Comparison of ENCODE assay signal across 38 mouse cellular contexts in genomic region chr16:5045322-5045721, GRCm38 (mm10). TPM values are rescaled to one million over a fixed set of nuclear protein-coding genes. Genes with fewer than 3 reads are reported as not detected.
"Had no signal": no experiment of that assay in that cellular context is flagged by ENCODE, and none has a peak within 500 bp of the region (broad histone marks: within the 10 kb centered on the region; RNA-seq: fewer than 3 reads in every experiment).

No protein-coding gene starts in this region.

- H3K27ac ChIP-seq: embryonic facial prominence, embryonic 10.5 days; embryonic facial prominence, embryonic 12.5 days; embryonic facial prominence, embryonic 13.5 days; embryonic facial prominence, embryonic 15.5 days; forebrain, embryonic 10.5 days; forebrain, embryonic 12.5 days; forebrain, embryonic 13.5 days; forebrain, embryonic 15.5 days; gastrocnemius, adult 2 months; heart, adult 2 months; heart, embryonic 10.5 days had no signal

- DNase-seq: cerebellum, adult 9-11 months; cerebellum, postnatal 10 days; cerebellum, postnatal 14 days; cerebellum, postnatal 25 days; cerebellum, postnatal 36 days; embryo, embryonic 11 days; forebrain, postnatal 0 days; gastrocnemius, adult 2 months; gastrocnemius, postnatal 10 days; gastrocnemius, postnatal 14 days; gastrocnemius, postnatal 25 days; gastrocnemius, postnatal 36 days; heart, adult 11 months; heart, adult 18-20 months; heart, adult 2 months had no signal

- H3K9me3 ChIP-seq: embryonic facial prominence, embryonic 10.5 days; embryonic facial prominence, embryonic 12.5 days; embryonic facial prominence, embryonic 13.5 days; embryonic facial prominence, embryonic 15.5 days; forebrain, embryonic 10.5 days; forebrain, embryonic 12.5 days; forebrain, embryonic 13.5 days; forebrain, embryonic 15.5 days; heart, embryonic 10.5 days had no signal

- H3K9ac ChIP-seq: embryonic facial prominence, embryonic 12.5 days; embryonic facial prominence, embryonic 13.5 days; embryonic facial prominence, embryonic 15.5 days; forebrain, embryonic 12.5 days; forebrain, embryonic 13.5 days; forebrain, embryonic 15.5 days; forebrain, postnatal 0 days had no signal

- H3K27me3 ChIP-seq: embryonic facial prominence, embryonic 12.5 days; embryonic facial prominence, embryonic 13.5 days; embryonic facial prominence, embryonic 15.5 days; forebrain, embryonic 12.5 days; forebrain, embryonic 13.5 days; forebrain, embryonic 15.5 days had no signal

- H3K4me3 ChIP-seq: embryonic facial prominence, embryonic 10.5 days; embryonic facial prominence, embryonic 12.5 days; embryonic facial prominence, embryonic 13.5 days; embryonic facial prominence, embryonic 15.5 days; erythroblast, embryonic 14.5 days; forebrain, embryonic 10.5 days; forebrain, embryonic 12.5 days; forebrain, embryonic 13.5 days; forebrain, embryonic 15.5 days; gastrocnemius, adult 2 months; heart, adult 2 months; heart, embryonic 10.5 days had no signal

RNA-seq across cellular contexts. Expression of gene Smim22, which starts 38.2 kb away (rescaled TPM):
- total RNA-seq: common myeloid progenitor, adult 5-6 weeks; forebrain, postnatal 0 days; gastrocnemius, adult 18-20 months; gastrocnemius, adult 2 months; gastrocnemius, adult 8-10 months; gastrocnemius, postnatal 10 days; gastrocnemius, postnatal 14 days; gastrocnemius, postnatal 25 days; gastrocnemius, postnatal 36 days; gastrocnemius, postnatal 4 days; granulocyte monocyte progenitor cell, adult 5-6 weeks; heart, adult 18-20 months; heart, adult 2 months; heart, adult 8-10 months had no signal
- polyA plus RNA-seq: erythroblast, embryonic 14.5 days; forebrain, embryonic 13.5 days had no signal

RNA-seq across cellular contexts. Expression of gene Sept12, which starts 47.7 kb away (rescaled TPM):
- total RNA-seq: common myeloid progenitor, adult 5-6 weeks; forebrain, postnatal 0 days; gastrocnemius, adult 18-20 months; gastrocnemius, adult 2 months; gastrocnemius, adult 8-10 months; gastrocnemius, postnatal 10 days; gastrocnemius, postnatal 14 days; gastrocnemius, postnatal 25 days; gastrocnemius, postnatal 36 days; gastrocnemius, postnatal 4 days; granulocyte monocyte progenitor cell, adult 5-6 weeks; heart, adult 18-20 months; heart, adult 2 months; heart, adult 8-10 months had no signal
- polyA plus RNA-seq: cortical plate, adult 2 months; embryonic facial prominence, embryonic 10.5 days; embryonic facial prominence, embryonic 11.5 days; embryonic facial prominence, embryonic 12.5 days; embryonic facial prominence, embryonic 13.5 days; embryonic facial prominence, embryonic 14.5 days; embryonic facial prominence, embryonic 15.5 days; erythroblast, embryonic 14.5 days; forebrain, embryonic 10.5 days; forebrain, embryonic 11.5 days; forebrain, embryonic 12.5 days; forebrain, embryonic 13.5 days; forebrain, embryonic 14.5 days; forebrain, embryonic 15.5 days; forebrain, embryonic 16.5 days; forebrain, postnatal 0 days; frontal cortex, adult 2 months; heart, embryonic 10.5 days had no signal
